Comparison of ENCODE assay signal across 7 mouse cellular contexts in genomic region chrX:135085770-135086553, GRCm38 (mm10).
DNase-seq lines count a peak whose midpoint lies in the region; ATAC-seq and TF ChIP-seq lines count a peak whose summit lies in the region.
"Not testable (repeated sequence)": the region's sequence is repeated elsewhere in the genome, so short reads cannot be mapped to it uniquely, and the experiment has no call there.

No protein-coding gene starts in this region.

- TF ChIP-seq CTCF in liver, embryonic 14.5 days (IDR thresholded peaks at IDR 0.05; ENCODE audit: low read depth); testis, adult 2 months (IDR thresholded peaks at IDR 0.05; ENCODE audit: control insufficient read depth, insufficient read depth, insufficient replicate concordance, low read depth, low read length): not testable (repeated sequence)

- WGBS in heart, embryonic 13.5 days: 39% methylated on average over 14 of the region's 14 CpGs
- WGBS in hindbrain, embryonic 16.5 days: 82% methylated on average over 13 of the region's 14 CpGs
- WGBS in kidney, embryonic 15.5 days: 70% methylated on average over 14 of the region's 14 CpGs
- 54% methylated on average over 14 of the region's 14 CpGs for WGBS in liver, embryonic 14.5 days (ENCODE audit: insufficient replicate concordance)

- H3K9me3 ChIP-seq in heart, embryonic 13.5 days; hindbrain, embryonic 16.5 days (ENCODE audit: control insufficient read depth, low read length); kidney, embryonic 15.5 days (replicated peaks); liver, embryonic 14.5 days (ENCODE audit: control insufficient read depth, low read length): not testable (repeated sequence)

- peak; percentile 8; the same call in 1 of the 2 replicates for ATAC-seq in granulocyte monocyte progenitor cell, adult 5-6 weeks (replicated peaks; ENCODE audit: poor library complexity, severe bottlenecking)
- not testable (repeated sequence) for ATAC-seq in heart, embryonic 13.5 days (ENCODE audit: extremely low read depth, insufficient number of reproducible peaks, low FRiP score, low TSS enrichment)
- peak; percentile 41; the same call in 1 of the 2 replicates for ATAC-seq in hindbrain, embryonic 16.5 days
- ATAC-seq in kidney, embryonic 15.5 days (replicated peaks; ENCODE audit: low FRiP score): peak; percentile 49
- 0 out of 2 replicates have a peak, but pooled peaks have one; percentile 37 for ATAC-seq in liver, embryonic 14.5 days (ENCODE audit: insufficient read depth)

- peak; percentile 28 for DNase-seq in MEL-GATA-1-ER (ENCODE audit: extremely low read depth, low read depth)
- DNase-seq in liver, embryonic 14.5 days (ENCODE audit: low read depth in 3 of 3, low spot score in 3 of 3): not testable (repeated sequence)

- H3K4me2 ChIP-seq in heart, embryonic 13.5 days: peak overlapping the region; percentile 34
- H3K4me2 ChIP-seq in hindbrain, embryonic 16.5 days (ENCODE audit: low read length); kidney, embryonic 15.5 days; liver, embryonic 14.5 days (ENCODE audit: low read depth): not testable (repeated sequence)

- H3K4me3 ChIP-seq in heart, embryonic 13.5 days; hindbrain, embryonic 16.5 days (ENCODE audit: low read length); kidney, embryonic 15.5 days (replicated peaks); liver, embryonic 14.5 days (ENCODE audit: insufficient read depth in 1 of 2, low read depth in 2 of 2, low read length in 2 of 2); testis, adult 2 months (ENCODE audit: control insufficient read depth, low read depth, low read length): not testable (repeated sequence)

- not testable (repeated sequence) for H3K9ac ChIP-seq in heart, embryonic 13.5 days; hindbrain, embryonic 16.5 days (ENCODE audit: low read depth, low read length); kidney, embryonic 15.5 days; liver, embryonic 14.5 days (replicated peaks)

- TF ChIP-seq POLR2A in testis, adult 2 months (IDR thresholded peaks at IDR 0.05; ENCODE audit: control insufficient read depth, low read depth, low read length): not testable (repeated sequence)

- H3K27ac ChIP-seq in heart, embryonic 13.5 days (replicated peaks): peak overlapping the region; percentile 69
- H3K27ac ChIP-seq in hindbrain, embryonic 16.5 days (ENCODE audit: low read depth, low read length); kidney, embryonic 15.5 days; liver, embryonic 14.5 days: not testable (repeated sequence)
- 0 out of 2 replicates have a peak overlapping the region, but pooled peaks have one; percentile 21 for H3K27ac ChIP-seq in testis, adult 2 months (ENCODE audit: control insufficient read depth, insufficient read depth, low read depth, low read length)

- H3K4me1 ChIP-seq in heart, embryonic 13.5 days; hindbrain, embryonic 16.5 days (ENCODE audit: control insufficient read depth, insufficient read depth, low read depth, low read length); kidney, embryonic 15.5 days; liver, embryonic 14.5 days (replicated peaks; ENCODE audit: control insufficient read depth in 2 of 2, insufficient read depth in 2 of 2, low read length in 1 of 2); testis, adult 2 months (ENCODE audit: control insufficient read depth, insufficient read depth, low read length): not testable (repeated sequence)

- TF ChIP-seq EP300 in liver, embryonic 14.5 days (IDR thresholded peaks at IDR 0.05; ENCODE audit: low read depth): not testable (repeated sequence)

- not testable (repeated sequence) for H3K36me3 ChIP-seq in heart, embryonic 13.5 days; hindbrain, embryonic 16.5 days (ENCODE audit: control insufficient read depth, insufficient read depth, low read length); kidney, embryonic 15.5 days; liver, embryonic 14.5 days (replicated peaks; ENCODE audit: control insufficient read depth, insufficient read depth, low read depth); testis, adult 2 months (ENCODE audit: control insufficient read depth, insufficient read depth, low read length)

- H3K27me3 ChIP-seq in heart, embryonic 13.5 days (replicated peaks); hindbrain, embryonic 16.5 days (replicated peaks; ENCODE audit: control insufficient read depth, insufficient read depth, low read length); liver, embryonic 14.5 days (ENCODE audit: control insufficient read depth, insufficient read depth, low read length); testis, adult 2 months (ENCODE audit: control insufficient read depth, insufficient read depth, low read length): not testable (repeated sequence)
- H3K27me3 ChIP-seq in kidney, embryonic 15.5 days: peaks cover 36% of the 10 kb centered on the region
